Mouse (Mus musculus): Measurements from ENCODE around the gene Gm42906.

- TF ChIP-seq CTCF (IDR thresholded peaks at IDR 0.05; ENCODE audit: low read depth) (no peak), EP300 (IDR thresholded peaks at IDR 0.05; ENCODE audit: low read depth) (no peak)
Observed at GRCm38 (mm10) chr5:151421859-151422258, 6.1 kb downstream of the Gm42906 start.
